Mouse (Mus musculus) brain, embryonic 14.5 days (tissue): ENCODE results near the gene Crabp2.

Experiments
- CTCF ChIP-seq: fragments of 200-500 bp; IDR thresholded peaks from 2 replicates; pipeline ENCODE4 v1.5.1; 2012; ENCODE audit warnings: inconsistent platforms, mild to moderate bottlenecking, moderate library complexity, borderline replicate concordance; ENCODE audit not compliant: insufficient read depth, insufficient read length; ENCODE audit errors: extremely low read depth
- POLR2A ChIP-seq: fragments of 200-500 bp; IDR thresholded peaks from 2 replicates; pipeline ENCODE4 v1.6.1; 2012; ENCODE audit warnings: mild to moderate bottlenecking, inconsistent platforms, borderline replicate concordance; ENCODE audit not compliant: poor library complexity, insufficient read depth, insufficient read length, severe bottlenecking; ENCODE audit errors: extremely low read depth

GRCm38 (mm10) chr3:87935201-87935600 lies 13.3 kb upstream of the Crabp2 start:
- TF ChIP-seq CTCF (no peak), POLR2A (no peak)
